Mouse (Mus musculus) myocyte (in vitro differentiated cells): Measurements from ENCODE around the gene Olfr872.

Source experiments
- CEBPB ChIP-seq: IDR thresholded peaks from 2 replicates; pipeline ENCODE4 v1.6.1; 2011; ENCODE audit warnings: mild to moderate bottlenecking, moderate library complexity; ENCODE audit not compliant: poor library complexity, insufficient read depth, severe bottlenecking
- E2F4 ChIP-seq: IDR thresholded peaks from one replicate; pipeline ENCODE4 v1.6.1; 2011; ENCODE audit warnings: mild to moderate bottlenecking, control low read depth, moderate library complexity; ENCODE audit not compliant: insufficient read depth
- MAX ChIP-seq: IDR thresholded peaks from one replicate; pipeline ENCODE4 v1.6.1; 2011; ENCODE audit warnings: low read depth, mild to moderate bottlenecking, control low read depth
- MYOD1 ChIP-seq, 3 experiments: IDR thresholded peaks; one replicate each; pipeline ENCODE4 v1.6.1; 2011; ENCODE audit warnings: control low read depth in 2 of 3, low read depth in 2 of 3, mild to moderate bottlenecking in 2 of 3, moderate library complexity in 1 of 3; ENCODE audit not compliant: insufficient read length in 2 of 3, control insufficient read depth in 1 of 3
- MYOG ChIP-seq, 3 experiments: IDR thresholded peaks; one replicate each; pipeline ENCODE4 v1.6.1; 2011; ENCODE audit warnings: control low read depth in 2 of 3, low read depth in 2 of 3, mild to moderate bottlenecking in 2 of 3; ENCODE audit not compliant: insufficient read length in 2 of 3, control insufficient read depth in 1 of 3, insufficient read depth in 1 of 3
- POLR2A ChIP-seq: IDR thresholded peaks from one replicate; pipeline ENCODE4 v1.6.1; 2011; ENCODE audit warnings: low read depth, mild to moderate bottlenecking, control low read depth, moderate library complexity; ENCODE audit not compliant: insufficient read length
- POLR2AphosphoS2 ChIP-seq: IDR thresholded peaks from one replicate; pipeline ENCODE4 v1.6.1; 2011; ENCODE audit warnings: low read depth, control low read depth; ENCODE audit not compliant: insufficient read length
- SRF ChIP-seq: IDR thresholded peaks from one replicate; pipeline ENCODE4 v1.6.1; 2011; ENCODE audit warnings: low read depth; ENCODE audit not compliant: control insufficient read depth, insufficient read length
- TCF12 ChIP-seq: IDR thresholded peaks from one replicate; pipeline ENCODE4 v1.6.1; 2011; ENCODE audit warnings: mild to moderate bottlenecking, control low read depth; ENCODE audit not compliant: poor library complexity, insufficient read depth, severe bottlenecking
- USF1 ChIP-seq: IDR thresholded peaks from one replicate; pipeline ENCODE4 v1.6.1; 2011; ENCODE audit warnings: low read depth, mild to moderate bottlenecking, control low read depth, moderate library complexity

- TF ChIP-seq USF1 (no peak), POLR2A (no peak), MAX (no peak), TCF12 (no peak), MYOG (IDR thresholded peaks at IDR 0.05; ENCODE audit: control insufficient read depth in 1 of 3, insufficient read depth in 1 of 3, insufficient read length in 2 of 3, low read depth in 2 of 3) (no peak), MYOD1 (IDR thresholded peaks at IDR 0.05; ENCODE audit: control insufficient read depth in 1 of 3, insufficient read length in 2 of 3, low read depth in 2 of 3) (no peak), E2F4 (no peak), POLR2AphosphoS2 (no peak), SRF (no peak), CEBPB (no peak)
Observed at GRCm38 (mm10) chr9:20236819-20237218, at the start of gene Olfr872.
